Mouse (Mus musculus): Measurements from ENCODE around the gene Olfr549. TPM values are rescaled to one million over a fixed set of nuclear protein-coding genes. Genes with fewer than 3 reads are reported as not detected.
A peak's percentile ranks its signal among the peaks of the same experiment; 100 is the strongest.

Gene Olfr549
- not detected in 2 replicates for polyA plus RNA-seq (2015; fragmentation: Nextera tagmentation; extraction: Ambion mirVana)

DNA sequence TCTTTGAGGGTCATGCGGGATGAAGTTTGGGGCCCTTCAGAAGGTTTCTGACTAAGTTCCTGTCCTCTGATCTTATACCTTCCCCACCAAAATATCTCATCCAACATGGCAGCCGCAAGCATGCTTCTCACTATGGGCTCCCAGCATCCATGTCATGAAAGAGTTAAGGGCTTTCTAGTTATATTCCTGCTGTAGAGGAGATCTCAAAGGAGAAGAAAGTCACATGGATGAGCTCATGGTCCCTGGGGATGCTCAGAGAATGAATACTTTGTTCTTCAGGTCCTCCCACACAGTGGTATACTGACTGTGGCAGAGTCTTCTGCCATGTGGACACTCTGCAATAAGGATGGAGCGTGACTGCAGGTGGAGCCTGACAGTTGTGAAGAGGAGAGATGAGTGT lies at the start of gene Olfr549:
TSS of gene Olfr549 (plus strand) at position 301 of the 400 bp plus-strand sequence.
- ATAC-seq (ENCODE audit: extremely low read depth, insufficient number of reproducible peaks, low FRiP score, low TSS enrichment), result no peak
- Histone ChIP-seq H3K36me3 (no peaks in the 10 kb centered on the region), H3K4me3 (no peak within 1 kb of the TSS), H3K4me2 (no peak within 1 kb of the TSS), H3K27ac (replicated peaks) (no peak within 1 kb of the TSS), H3K27me3 (replicated peaks) (no peaks in the 10 kb centered on the region), H3K9ac (no peak within 1 kb of the TSS), H3K4me1 (no peaks in the 10 kb centered on the region), H3K9me3 (no peaks in the 10 kb centered on the region)
- WGBS, result 83% methylated on average over 3 of the region's 3 CpGs

DNA sequence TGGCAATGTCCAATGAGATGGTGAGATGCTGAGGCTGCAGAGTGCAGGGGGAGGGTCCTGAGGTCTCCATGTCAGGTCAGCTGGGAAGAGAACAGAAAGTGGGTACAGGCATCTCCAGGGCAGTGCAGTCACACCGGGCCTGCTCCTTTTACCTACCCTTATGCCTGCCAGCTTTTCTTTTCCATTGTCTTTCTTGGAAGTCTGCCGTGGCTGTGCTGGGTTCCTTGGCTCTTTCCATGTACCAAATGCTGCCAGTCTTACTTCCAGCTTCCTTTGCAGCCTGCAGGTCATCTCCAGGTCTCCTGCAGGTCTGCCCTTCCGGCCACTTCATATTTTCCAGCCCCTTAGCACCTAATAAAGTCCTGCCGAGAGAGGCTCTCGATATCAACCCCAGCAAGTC lies 47.7 kb upstream of the Olfr549 start:
- Histone ChIP-seq H3K9me3 (no peaks in the 10 kb centered on the region), H3K4me3 (no peak overlapping the region), H3K4me1 (no peaks in the 10 kb centered on the region), H3K4me2 (no peak overlapping the region), H3K9ac (no peak overlapping the region), H3K27ac (replicated peaks) (no peak overlapping the region), H3K36me3 (no peaks in the 10 kb centered on the region), H3K27me3 (replicated peaks) (no peaks in the 10 kb centered on the region)
- no peak for ATAC-seq (ENCODE audit: extremely low read depth, insufficient number of reproducible peaks, low FRiP score, low TSS enrichment)
- WGBS, result 62% methylated on average over 5 of the region's 5 CpGs

DNA sequence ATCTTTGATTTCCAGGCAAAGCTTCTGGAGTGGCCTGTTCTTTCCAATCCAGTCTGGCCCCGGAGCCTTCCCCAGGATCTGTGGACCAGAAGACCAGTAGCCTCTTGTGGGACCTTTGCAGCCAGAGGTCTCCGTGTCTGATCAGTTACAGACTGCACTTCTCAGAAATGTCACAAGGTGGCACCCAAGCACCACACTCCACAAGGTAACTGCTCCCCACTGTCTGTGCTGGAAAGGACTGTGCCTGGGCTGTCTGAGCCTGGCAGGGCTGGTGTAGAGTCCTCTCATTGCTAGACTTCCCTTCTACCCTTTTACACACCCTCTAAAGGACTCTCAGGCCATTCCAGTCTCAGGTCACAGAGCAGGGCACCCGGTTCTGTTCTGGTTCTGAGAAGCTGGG lies 42.8 kb upstream of the Olfr549 start:
- Histone ChIP-seq H3K4me3 (no peak overlapping the region), H3K27ac (replicated peaks) (no peak overlapping the region), H3K9ac (no peak overlapping the region), H3K36me3 (no peaks in the 10 kb centered on the region), H3K4me2 (no peak overlapping the region), H3K9me3 (no peaks in the 10 kb centered on the region), H3K27me3 (replicated peaks) (peaks cover 7% of the 10 kb centered on the region), H3K4me1 (no peaks in the 10 kb centered on the region)
- 40% methylated on average over 3 of the region's 3 CpGs for WGBS
- ATAC-seq (ENCODE audit: extremely low read depth, insufficient number of reproducible peaks, low FRiP score, low TSS enrichment), result no peak

DNA sequence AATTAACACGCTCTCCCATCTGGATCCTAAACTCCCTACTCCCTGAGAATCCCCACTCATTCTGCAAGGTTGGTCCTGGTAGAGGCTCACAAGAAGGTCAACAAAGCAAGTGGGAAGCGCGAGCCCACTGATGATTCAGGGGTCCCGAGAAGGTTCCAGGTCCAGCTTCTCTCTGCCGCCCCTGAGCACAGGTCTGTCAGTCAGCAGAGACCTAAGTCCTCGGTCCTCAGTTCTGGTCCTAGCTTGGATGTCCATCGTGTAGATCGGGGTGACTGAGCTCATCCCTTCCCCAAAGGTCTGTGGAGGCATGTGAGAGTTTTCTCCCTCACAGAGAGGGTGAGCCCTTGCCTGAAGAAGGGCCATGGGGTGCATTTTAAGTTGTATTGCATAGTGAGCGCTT lies 41.6 kb upstream of the Olfr549 start:
- ATAC-seq (ENCODE audit: extremely low read depth, insufficient number of reproducible peaks, low FRiP score, low TSS enrichment), result no peak
- 77% methylated on average over 9 of the region's 9 CpGs for WGBS
- no peak overlapping the region for H3K4me3 ChIP-seq
- no peak overlapping the region for H3K9ac ChIP-seq
- H3K27ac ChIP-seq (replicated peaks), result no peak overlapping the region
- H3K4me2 ChIP-seq, result no peak overlapping the region
- no peaks in the 10 kb centered on the region for H3K36me3 ChIP-seq
- no peaks in the 10 kb centered on the region for H3K9me3 ChIP-seq
- no peaks in the 10 kb centered on the region for H3K4me1 ChIP-seq
- peaks cover 15% of the 10 kb centered on the region for H3K27me3 ChIP-seq (replicated peaks)

DNA sequence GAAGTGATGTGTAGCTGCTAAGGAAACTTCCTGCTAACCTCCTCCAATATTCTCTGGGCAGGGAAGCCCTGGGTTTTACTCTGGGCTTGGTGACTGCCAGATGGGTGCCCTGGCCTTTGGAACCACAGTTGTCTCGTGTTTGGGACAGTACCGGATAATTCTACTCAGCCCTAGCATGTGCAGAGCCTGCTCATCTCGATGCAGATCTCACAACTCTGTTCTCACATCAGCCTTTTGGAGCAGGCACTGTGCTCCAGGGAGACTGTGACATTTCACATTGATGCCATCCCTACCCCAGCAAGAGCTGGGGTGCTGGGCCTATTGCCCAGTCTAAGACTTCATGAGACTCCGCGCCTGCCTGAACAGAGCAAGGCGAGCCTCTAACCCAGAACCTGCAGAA lies 41.0 kb upstream of the Olfr549 start:
- Histone ChIP-seq H3K4me1 (no peaks in the 10 kb centered on the region), H3K36me3 (no peaks in the 10 kb centered on the region), H3K9ac (no peak overlapping the region), H3K27me3 (replicated peaks) (peaks cover 18% of the 10 kb centered on the region), H3K27ac (replicated peaks) (no peak overlapping the region), H3K4me2 (no peak overlapping the region), H3K9me3 (no peaks in the 10 kb centered on the region), H3K4me3 (no peak overlapping the region)
- WGBS, result 79% methylated on average over 6 of the region's 6 CpGs
- ATAC-seq (ENCODE audit: extremely low read depth, insufficient number of reproducible peaks, low FRiP score, low TSS enrichment), result no peak

DNA sequence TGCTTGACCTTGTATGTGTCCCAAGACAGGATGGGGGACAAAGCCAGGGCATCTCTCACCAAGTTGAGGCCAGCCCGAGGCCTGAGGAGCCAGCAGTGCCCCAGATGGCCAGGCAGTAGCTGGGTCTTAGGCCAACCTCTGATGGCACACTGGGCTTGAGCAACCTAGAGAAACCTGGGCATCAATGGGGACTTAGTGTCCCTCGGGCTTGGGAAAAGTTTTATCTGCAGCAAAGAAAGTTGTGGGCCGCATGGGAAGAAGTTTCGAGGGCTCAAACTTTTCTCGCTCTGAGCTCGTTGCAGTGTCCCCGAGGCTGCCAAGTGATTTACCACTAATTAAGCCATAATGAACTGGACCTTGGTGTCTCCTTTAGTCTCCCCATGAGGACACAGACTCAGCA lies 39.9 kb upstream of the Olfr549 start:
- Histone ChIP-seq H3K36me3 (no peaks in the 10 kb centered on the region), H3K9me3 (no peaks in the 10 kb centered on the region), H3K27ac (replicated peaks) (no peak overlapping the region), H3K9ac (no peak overlapping the region), H3K4me2 (no peak overlapping the region), H3K4me1 (no peaks in the 10 kb centered on the region), H3K27me3 (replicated peaks) (peaks cover 29% of the 10 kb centered on the region), H3K4me3 (no peak overlapping the region)
- WGBS, result 78% methylated on average over 7 of the region's 7 CpGs
- no peak for ATAC-seq (ENCODE audit: extremely low read depth, insufficient number of reproducible peaks, low FRiP score, low TSS enrichment)

DNA sequence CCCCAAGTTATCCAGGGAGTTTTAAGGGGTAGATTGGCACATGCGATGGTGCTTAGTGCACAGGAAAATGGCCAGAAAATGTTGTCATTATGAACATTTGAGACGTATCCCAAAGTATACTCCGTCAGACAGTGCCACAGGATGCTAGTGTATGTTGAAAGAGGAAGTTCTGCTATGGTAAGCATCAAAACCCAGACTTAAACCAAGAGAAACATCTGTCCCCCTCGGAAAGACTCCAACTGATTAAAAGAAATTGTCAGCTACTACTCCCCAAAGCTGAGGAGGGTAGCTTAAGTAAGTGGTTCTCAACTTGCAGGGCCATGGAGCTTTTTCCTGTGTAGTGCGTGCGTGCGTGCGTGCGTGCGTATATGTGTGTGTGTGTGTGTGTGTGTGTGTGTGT lies 37.7 kb upstream of the Olfr549 start:
- ATAC-seq (ENCODE audit: extremely low read depth, insufficient number of reproducible peaks, low FRiP score, low TSS enrichment), result no peak
- no peak overlapping the region for H3K4me3 ChIP-seq
- no peak overlapping the region for H3K4me2 ChIP-seq
- H3K9me3 ChIP-seq, result no peaks in the 10 kb centered on the region
- H3K27ac ChIP-seq (replicated peaks), result no peak overlapping the region
- H3K36me3 ChIP-seq, result no peaks in the 10 kb centered on the region
- peaks cover 43% of the 10 kb centered on the region for H3K27me3 ChIP-seq (replicated peaks)
- no peak overlapping the region for H3K9ac ChIP-seq
- H3K4me1 ChIP-seq, result peaks cover 7% of the 10 kb centered on the region
- 87% methylated on average over 10 of the region's 10 CpGs for WGBS

DNA sequence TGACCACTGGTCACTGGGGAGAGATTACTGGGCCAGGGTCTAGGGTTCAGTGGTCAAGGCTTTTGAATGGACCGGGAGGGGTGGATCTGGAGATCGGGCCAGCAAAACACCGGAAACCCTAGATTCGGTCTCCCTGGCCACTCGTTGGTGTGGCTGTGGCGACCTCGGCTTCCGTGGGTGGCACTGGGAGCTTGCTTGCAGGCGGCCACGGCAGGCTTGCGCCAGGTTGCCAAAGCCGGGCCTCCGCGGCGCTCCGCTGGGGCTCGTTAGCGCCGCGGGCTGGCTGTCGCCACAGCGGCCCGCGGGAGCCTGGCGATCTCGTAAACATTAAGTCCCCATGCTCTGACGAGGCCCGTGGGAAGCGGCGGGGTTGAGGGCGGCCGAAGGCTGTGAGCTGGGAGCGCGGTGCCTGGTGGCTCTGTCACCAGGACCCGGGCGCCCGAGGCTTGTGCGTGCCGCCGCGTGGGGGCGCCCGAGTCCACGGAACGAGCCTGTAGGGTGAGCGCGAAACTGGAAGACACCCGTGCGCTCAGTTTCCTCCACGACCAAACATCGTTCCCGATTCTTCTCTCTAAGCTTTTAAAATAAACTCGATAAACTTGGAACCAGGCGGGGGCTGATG lies 36.7 kb upstream of the Olfr549 start:
- Histone ChIP-seq H3K27ac (replicated peaks) (no peak overlapping the region), H3K4me1 (peaks cover 7% of the 10 kb centered on the region), H3K4me2 (peak overlapping the region; percentile 87), H3K27me3 (replicated peaks) (peaks cover 51% of the 10 kb centered on the region), H3K9ac (peak overlapping the region; percentile 81), H3K4me3 (peak overlapping the region; percentile 57), H3K9me3 (no peaks in the 10 kb centered on the region), H3K36me3 (no peaks in the 10 kb centered on the region)
- peak; percentile 64; the same call in 1 of the 2 replicates for ATAC-seq (ENCODE audit: extremely low read depth, insufficient number of reproducible peaks, low FRiP score, low TSS enrichment)
- WGBS, result 1% methylated on average over 53 of the region's 54 CpGs

DNA sequence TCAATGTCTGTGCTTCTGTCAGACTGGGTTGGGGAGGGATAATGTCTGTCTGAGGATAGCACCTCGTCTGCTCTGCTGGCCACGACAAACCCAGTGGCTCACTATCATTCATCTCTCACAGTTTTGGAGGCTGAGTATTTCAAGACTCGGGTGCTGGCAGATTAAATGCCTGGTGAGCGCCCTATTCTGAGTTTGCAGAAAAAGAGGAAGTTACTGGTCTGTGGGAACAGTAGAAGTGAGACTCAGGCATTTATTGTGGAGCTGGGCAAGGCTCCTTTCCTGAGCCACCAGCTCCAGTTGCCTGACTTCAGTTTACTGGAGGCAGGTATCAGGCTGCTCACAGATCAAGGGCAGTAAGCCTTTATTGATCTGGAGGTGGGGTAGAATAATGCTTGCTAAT lies 35.5 kb upstream of the Olfr549 start:
- Histone ChIP-seq H3K36me3 (no peaks in the 10 kb centered on the region), H3K4me2 (no peak overlapping the region), H3K4me1 (peaks cover 7% of the 10 kb centered on the region), H3K27me3 (replicated peaks) (peaks cover 51% of the 10 kb centered on the region), H3K9ac (no peak overlapping the region), H3K9me3 (no peaks in the 10 kb centered on the region), H3K4me3 (no peak overlapping the region), H3K27ac (replicated peaks) (no peak overlapping the region)
- 34% methylated on average over 4 of the region's 4 CpGs for WGBS
- no peak for ATAC-seq (ENCODE audit: extremely low read depth, insufficient number of reproducible peaks, low FRiP score, low TSS enrichment)

DNA sequence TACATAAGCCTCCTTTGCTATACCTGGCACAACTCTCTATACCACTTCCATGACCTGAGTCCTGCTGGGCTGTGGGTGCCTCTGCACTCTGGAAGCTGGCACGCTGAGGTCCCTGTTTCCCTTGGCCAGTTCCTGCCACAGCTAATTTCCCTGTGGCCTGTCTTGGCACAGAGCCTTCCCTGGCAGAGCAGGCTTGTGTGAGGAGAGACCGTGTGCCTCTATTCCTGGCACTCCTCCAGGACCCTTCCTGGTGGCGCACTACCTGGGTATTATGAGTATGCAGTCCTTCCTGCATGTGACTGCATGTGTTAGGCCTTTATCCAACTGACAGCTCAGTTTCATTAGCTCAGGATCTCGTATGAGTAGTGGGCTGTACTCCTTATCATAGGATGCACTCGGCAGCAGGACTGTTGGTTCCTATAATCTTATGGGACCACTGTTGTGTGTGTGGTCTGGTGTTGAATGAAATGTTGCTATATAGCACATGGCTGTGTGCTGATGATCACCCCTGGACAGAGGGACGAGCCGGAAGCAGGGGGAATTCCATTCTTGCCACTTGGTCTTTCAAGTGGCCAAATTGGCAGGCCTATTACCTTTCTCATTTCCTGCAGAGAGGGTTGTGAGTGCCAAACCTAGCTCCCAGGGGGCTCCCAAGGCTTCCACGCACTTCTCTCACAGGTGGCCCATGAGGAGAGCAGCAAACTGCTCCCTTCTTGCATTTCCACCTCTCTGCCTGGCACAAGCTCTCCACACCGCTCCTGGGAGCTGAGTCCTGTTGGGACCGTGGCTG lies 33.2 kb upstream of the Olfr549 start:
- Histone ChIP-seq H3K9me3 (no peaks in the 10 kb centered on the region), H3K9ac (no peak overlapping the region), H3K36me3 (no peaks in the 10 kb centered on the region), H3K4me2 (no peak overlapping the region), H3K27me3 (replicated peaks) (peaks cover 47% of the 10 kb centered on the region), H3K27ac (replicated peaks) (no peak overlapping the region), H3K4me1 (peaks cover 7% of the 10 kb centered on the region), H3K4me3 (no peak overlapping the region)
- 54% methylated on average over 10 of the region's 10 CpGs for WGBS
- ATAC-seq (ENCODE audit: extremely low read depth, insufficient number of reproducible peaks, low FRiP score, low TSS enrichment), result no peak

DNA sequence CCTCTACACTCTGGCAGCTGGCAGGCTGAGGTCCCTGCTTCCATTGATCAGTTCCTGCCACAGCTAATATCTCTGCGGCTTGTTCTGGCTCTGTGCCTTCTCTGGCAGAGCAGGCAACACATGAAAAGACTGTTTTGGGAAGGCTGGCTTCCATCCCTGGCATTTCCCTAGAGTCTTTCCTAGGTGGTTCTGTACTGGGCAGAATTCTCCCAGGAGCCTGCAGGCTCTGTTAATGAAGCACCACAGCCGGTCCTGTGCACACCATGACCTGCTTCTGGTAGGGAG lies 32.7 kb upstream of the Olfr549 start:
- Histone ChIP-seq H3K9me3 (no peaks in the 10 kb centered on the region), H3K4me2 (no peak overlapping the region), H3K27ac (replicated peaks) (no peak overlapping the region), H3K27me3 (replicated peaks) (peaks cover 42% of the 10 kb centered on the region), H3K36me3 (no peaks in the 10 kb centered on the region), H3K4me3 (no peak overlapping the region), H3K9ac (no peak overlapping the region), H3K4me1 (peaks cover 7% of the 10 kb centered on the region)
- ATAC-seq (ENCODE audit: extremely low read depth, insufficient number of reproducible peaks, low FRiP score, low TSS enrichment), result no peak
- WGBS, result 72% methylated on average over 2 of the region's 2 CpGs

DNA sequence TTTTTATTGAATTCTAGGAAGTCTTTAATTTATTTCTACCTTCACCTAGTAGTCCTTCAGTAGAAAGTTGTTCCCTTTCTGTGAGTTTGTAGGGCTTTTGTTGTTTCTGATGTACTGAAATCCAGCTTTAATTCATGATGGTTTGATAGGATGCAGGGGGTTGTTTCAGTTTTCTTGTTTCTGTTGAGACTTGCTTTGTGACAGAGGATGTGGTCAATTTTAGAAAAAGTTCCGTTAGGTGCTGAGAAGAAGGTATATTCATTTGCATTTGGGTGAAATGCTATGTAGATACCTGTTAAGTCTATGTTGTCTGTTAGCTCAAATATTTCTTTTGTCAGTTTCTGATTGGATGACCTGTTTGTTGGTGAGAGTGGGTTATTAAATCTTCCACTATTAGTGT lies 20.6 kb upstream of the Olfr549 start:
- no peaks in the 10 kb centered on the region for H3K27me3 ChIP-seq (replicated peaks)
- H3K27ac ChIP-seq (replicated peaks), result no peak overlapping the region
- ATAC-seq (ENCODE audit: extremely low read depth, insufficient number of reproducible peaks, low FRiP score, low TSS enrichment), result no peak
- no peaks in the 10 kb centered on the region for H3K36me3 ChIP-seq
- H3K9ac ChIP-seq, result no peak overlapping the region
- 71% methylated on average over 1 of the region's 1 CpGs for WGBS
- H3K4me3 ChIP-seq, result no peak overlapping the region
- no peaks in the 10 kb centered on the region for H3K9me3 ChIP-seq
- no peak overlapping the region for H3K4me2 ChIP-seq
- no peaks in the 10 kb centered on the region for H3K4me1 ChIP-seq
